8 mouse cellular contexts compared by ENCODE assay signal in genomic region chr2:32877303-32877702, GRCm38 (mm10). TPM values are rescaled to one million over a fixed set of nuclear protein-coding genes. Genes with fewer than 3 reads are reported as not detected.
DNase-seq lines count a peak whose midpoint lies in the region; ATAC-seq and TF ChIP-seq lines count a peak whose summit lies in the region.

No protein-coding gene starts in this region.

- no peak for TF ChIP-seq POLR2A in MEL (IDR thresholded peaks at IDR 0.05; ENCODE audit: control insufficient read depth in 1 of 2, insufficient read depth in 1 of 2, low read depth in 1 of 2, low read length in 2 of 2, poor library complexity in 1 of 2)

- H3K4me2 ChIP-seq in heart, embryonic 11.5 days, result peak overlapping the region; percentile 92
- peak overlapping the region; percentile 93 for H3K4me2 ChIP-seq in hindbrain, embryonic 15.5 days

- 17% methylated on average over 5 of the region's 5 CpGs for WGBS in heart, embryonic 11.5 days (ENCODE audit: insufficient replicate concordance)
- 34% methylated on average over 5 of the region's 5 CpGs for WGBS in hindbrain, embryonic 15.5 days
- 44% methylated on average over 5 of the region's 5 CpGs for WGBS in macrophage (ENCODE audit: missing documents)

- no peak for ATAC-seq in heart, embryonic 11.5 days (replicated peaks; ENCODE audit: insufficient number of reproducible peaks, low FRiP score, low TSS enrichment)
- ATAC-seq in hindbrain, embryonic 15.5 days (ENCODE audit: low FRiP score, low read depth), result no peak

- no peak for TF ChIP-seq CTCF in MEL (IDR thresholded peaks at IDR 0.05 in 2 of 3, conservative IDR thresholded peaks at IDR 0.05 in 1 of 3; ENCODE audit: control insufficient read depth in 1 of 3, insufficient read depth in 1 of 3, low read depth in 2 of 3, low read length in 3 of 3, poor library complexity in 1 of 3, severe bottlenecking in 1 of 3)

- peak overlapping the region; percentile 76 for H3K4me3 ChIP-seq in heart, embryonic 11.5 days (ENCODE audit: low read depth, low read length)
- H3K4me3 ChIP-seq in MEL (ENCODE audit: control insufficient read depth in 1 of 2, insufficient read depth in 1 of 2, low read depth in 2 of 2, low read length in 2 of 2) (peak overlapping the region; percentile 65 to 98; a peak in 3 of 4 replicates), macrophage (ENCODE audit: inconsistent target) (peak overlapping the region; percentile 98)
- H3K4me3 ChIP-seq in hindbrain, embryonic 15.5 days, result peak overlapping the region; percentile 74

- H3K9ac ChIP-seq in heart, embryonic 11.5 days (ENCODE audit: low read depth, low read length), result peak overlapping the region; percentile 90
- H3K9ac ChIP-seq in MEL (ENCODE audit: control insufficient read depth, low read depth, low read length, poor library complexity, severe bottlenecking), result peak overlapping the region; percentile 62
- H3K9ac ChIP-seq in hindbrain, embryonic 15.5 days, result peak overlapping the region; percentile 95

- no peak for DNase-seq in heart, postnatal 36 days
- peak; percentile 35 for DNase-seq in MEL (ENCODE audit: low read depth, low spot score)
- no peak for DNase-seq in embryo, embryonic 10.5 days (ENCODE audit: low spot score)
- no peak for DNase-seq in ovary, postnatal 14 days (ENCODE audit: low spot score)
- no peak for DNase-seq in B cell, adult 2 months

- H3K36me3 ChIP-seq in heart, embryonic 11.5 days (ENCODE audit: control insufficient read depth, insufficient read depth, low read length), result no peaks in the 10 kb centered on the region
- H3K36me3 ChIP-seq in MEL (ENCODE audit: control insufficient read depth in 1 of 2, insufficient read depth in 2 of 2, low read length in 2 of 2) (peaks cover 0 to 14% of the 10 kb centered on the region in 2 experiments; a peak in 2 of 4 replicates), macrophage (ENCODE audit: inconsistent target) (no peaks in the 10 kb centered on the region)
- no peaks in the 10 kb centered on the region for H3K36me3 ChIP-seq in hindbrain, embryonic 15.5 days

- H3K27ac ChIP-seq in heart, embryonic 11.5 days (ENCODE audit: low read depth, low read length), result peak overlapping the region; percentile 94
- H3K27ac ChIP-seq in MEL (ENCODE audit: control insufficient read depth, low read depth, low read length), result no peak overlapping the region
- peak overlapping the region; percentile 94 for H3K27ac ChIP-seq in hindbrain, embryonic 15.5 days (replicated peaks)
- H3K27ac ChIP-seq in macrophage, result peak overlapping the region; percentile 98

- no peaks in the 10 kb centered on the region; the same call in 1 of the 2 replicates for H3K79me2 ChIP-seq in MEL (ENCODE audit: control insufficient read depth, insufficient read depth, low read length, poor library complexity)
- H3K79me2 ChIP-seq in macrophage (ENCODE audit: inconsistent target), result peaks cover 75% of the 10 kb centered on the region

- TF ChIP-seq EP300 in MEL (IDR thresholded peaks at IDR 0.05; ENCODE audit: low read depth in 1 of 2, low read length in 2 of 2), result no peak

- no peaks in the 10 kb centered on the region for H3K27me3 ChIP-seq in heart, embryonic 11.5 days (ENCODE audit: control insufficient read depth, insufficient read depth, low read length)
- H3K27me3 ChIP-seq in MEL (ENCODE audit: control insufficient read depth in 1 of 2, insufficient read depth in 2 of 2, low read length in 2 of 2), result no peaks in the 10 kb centered on the region
- H3K27me3 ChIP-seq in hindbrain, embryonic 15.5 days, result no peaks in the 10 kb centered on the region

- no peak for TF ChIP-seq RAD21 in MEL (IDR thresholded peaks at IDR 0.05; ENCODE audit: low read depth, low read length)

- H3K4me1 ChIP-seq in heart, embryonic 11.5 days (ENCODE audit: control insufficient read depth, insufficient read depth, low read length), result peaks cover 68% of the 10 kb centered on the region
- peaks cover 8 to 35% of the 10 kb centered on the region in 2 experiments for H3K4me1 ChIP-seq in MEL (ENCODE audit: control insufficient read depth in 1 of 2, insufficient read depth in 2 of 2, low read length in 2 of 2)
- peaks cover 75% of the 10 kb centered on the region for H3K4me1 ChIP-seq in hindbrain, embryonic 15.5 days (replicated peaks)

- intact Hi-C loops in heart, postnatal 36 days (cut with DNase I), result loop anchor here (2.0 kb wide), 1 partner anchor 35 kb away; no protein-coding TSS in a partner anchor

- no peaks in the 10 kb centered on the region for H3K9me3 ChIP-seq in heart, embryonic 11.5 days (replicated peaks; ENCODE audit: control insufficient read depth, low read length)
- H3K9me3 ChIP-seq in MEL (replicated peaks; ENCODE audit: insufficient read depth, low read length), result no peaks in the 10 kb centered on the region
- no peaks in the 10 kb centered on the region for H3K9me3 ChIP-seq in hindbrain, embryonic 15.5 days

TF ChIP-seq in MEL, 35 proteins besides CTCF, POLR2A, EP300 and RAD21:
- TF ChIP-seq BHLHE40 (IDR thresholded peaks at IDR 0.05; ENCODE audit: borderline replicate concordance, low read depth, low read length) (no peak), NELFE (IDR thresholded peaks at IDR 0.05; ENCODE audit: low read depth, low read length) (no peak), MYB (IDR thresholded peaks at IDR 0.05; ENCODE audit: low read depth, low read length) (no peak), GATA1 (IDR thresholded peaks at IDR 0.05; ENCODE audit: low read depth, low read length) (no peak), USF2 (IDR thresholded peaks at IDR 0.05; ENCODE audit: borderline replicate concordance in 1 of 2, insufficient read depth in 1 of 2, low read depth in 1 of 2, low read length in 2 of 2) (no peak), ZNF384 (IDR thresholded peaks at IDR 0.05; ENCODE audit: low read depth, low read length) (no peak), MYC (IDR thresholded peaks at IDR 0.05; ENCODE audit: low read depth, low read length) (no peak), ZMIZ1 (IDR thresholded peaks at IDR 0.05; ENCODE audit: low read depth, low read length) (no peak), MEF2A (IDR thresholded peaks at IDR 0.05; ENCODE audit: extremely low read depth, insufficient replicate concordance, low read depth, low read length, poor library complexity, severe bottlenecking) (no peak), ZKSCAN1 (IDR thresholded peaks at IDR 0.05; ENCODE audit: low read depth, low read length) (no peak), USF1 (IDR thresholded peaks at IDR 0.05; ENCODE audit: low read depth, low read length) (no peak), MAZ (IDR thresholded peaks at IDR 0.05; ENCODE audit: low read depth, low read length) (no peak), CHD1 (IDR thresholded peaks at IDR 0.05; ENCODE audit: low read depth, low read length) (no peak)

RNA-seq across cellular contexts. Expression of gene Fam129b, which starts 1.4 kb away (rescaled TPM):
- polyA plus RNA-seq in heart, embryonic 11.5 days (2014; fragmentation: Nextera tagmentation; extraction: Ambion mirVana), result 21.5 and 24.2 TPM in 2 replicates
- 10 to 100 TPM; 22.5 to 26.9 TPM for total RNA-seq in heart, postnatal 36 days (2021)
- 11.5 and 17.5 TPM in 2 replicates for total RNA-seq in MEL (2012; rRNA removed)
- 10 to 100 TPM in 1 of 2 experiments, not detected in 1; 20.0 TPM for polyA plus RNA-seq in MEL (2012; ENCODE audit: insufficient read depth in 1 of 2, insufficient read length in 2 of 2, low read depth in 1 of 2, low replicate concordance in 2 of 2, missing spikeins in 1 of 2)
- 33.5 and 33.9 TPM in 2 replicates for polyA plus RNA-seq in hindbrain, embryonic 15.5 days (2015; fragmentation: Nextera tagmentation; extraction: Ambion mirVana)
- 100 to 1,000 TPM in 13 of 26 experiments, 10 to 100 TPM in 13; 35.9 to 648 (median 91.5) TPM for total RNA-seq in macrophage (2018; cell fraction: chromatin; rRNA removed)
- 100 to 1,000 TPM in 14 of 26 experiments, 10 to 100 TPM in 12; 52.3 to 460 (median 164) TPM for total RNA-seq in macrophage (2018; cell fraction: cytosol; rRNA removed)
- total RNA-seq in macrophage (2018; cell fraction: nucleus; rRNA removed), result 100 to 1,000 TPM in 13 of 26 experiments, 10 to 100 TPM in 13; 39.2 to 371 (median 100) TPM
- polyA plus RNA-seq in macrophage (2018), result 117 to 240 TPM (median 185 TPM) in 3 replicates

RNA-seq across cellular contexts. Expression of gene Stxbp1, which starts 30.3 kb away (rescaled TPM):
- 20.6 and 26.1 TPM in 2 replicates for polyA plus RNA-seq in heart, embryonic 11.5 days (2014; fragmentation: Nextera tagmentation; extraction: Ambion mirVana)
- 10 to 100 TPM; 10.1 to 14.3 TPM for total RNA-seq in heart, postnatal 36 days (2021)
- total RNA-seq in MEL (2012; rRNA removed), result 7.1 and 8.2 TPM in 2 replicates
- polyA plus RNA-seq in MEL (2012; ENCODE audit: insufficient read depth in 1 of 2, insufficient read length in 2 of 2, low read depth in 1 of 2, low replicate concordance in 2 of 2, missing spikeins in 1 of 2) (10 to 100 TPM in 1 of 2 experiments, not detected in 1; 33.2 TPM), macrophage (2018) (9.7 to 16.3 TPM (median 12.2 TPM) in 3 replicates)
- 296 and 323 TPM in 2 replicates for polyA plus RNA-seq in hindbrain, embryonic 15.5 days (2015; fragmentation: Nextera tagmentation; extraction: Ambion mirVana)
- total RNA-seq in macrophage (2018; cell fraction: chromatin; rRNA removed), result 10 to 100 TPM; 17.2 to 71.6 (median 25.6) TPM
- 10 to 100 TPM; 10.5 to 25.5 (median 16.1) TPM for total RNA-seq in macrophage (2018; cell fraction: cytosol; rRNA removed)
- total RNA-seq in macrophage (2018; cell fraction: nucleus; rRNA removed), result 10 to 100 TPM; 14.4 to 64.5 (median 22.2) TPM
